ENCODE assay signal across 11 mouse cellular contexts in the genomic region with DNA sequence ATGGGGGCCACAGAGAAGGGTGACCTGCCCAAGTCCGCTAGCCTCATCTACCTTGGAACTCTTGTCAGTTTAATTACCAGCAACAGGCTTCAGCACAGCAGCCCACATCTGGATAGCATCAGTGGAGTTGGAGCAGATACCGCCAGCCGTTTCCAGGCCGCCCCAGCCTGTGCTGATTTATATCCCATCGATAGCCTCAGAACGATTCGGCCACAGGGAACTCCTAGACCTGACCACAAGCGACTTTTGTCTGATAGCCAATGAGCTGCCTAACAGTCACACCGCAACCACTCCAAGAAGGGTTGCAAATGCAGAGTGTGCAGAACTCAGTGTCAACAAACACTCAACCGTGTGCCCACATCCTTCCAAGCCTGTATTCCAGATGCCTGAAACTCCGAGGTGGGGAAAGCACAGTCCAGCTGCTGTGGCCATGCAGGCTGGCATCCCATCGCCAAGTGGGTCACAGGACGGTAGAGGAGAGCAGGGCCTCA.
DNase-seq lines count a peak whose midpoint lies in the region; ATAC-seq and TF ChIP-seq lines count a peak whose summit lies in the region.
"Had no signal": no experiment of that assay in that cellular context is flagged by ENCODE, and none has a peak within 500 bp of the region (broad histone marks: within the 10 kb centered on the region; RNA-seq: fewer than 3 reads in every experiment).

No protein-coding gene starts in this region.

- no peak overlapping the region for H3K27ac ChIP-seq in gastrocnemius, adult 2 months
- H3K27ac ChIP-seq in midbrain, embryonic 11.5 days (ENCODE audit: low read depth, low read length) = no peak overlapping the region
- H3K27ac ChIP-seq in midbrain, embryonic 15.5 days = no peak overlapping the region
- peak overlapping the region; percentile 34; the same call in 1 of the 2 replicates for H3K27ac ChIP-seq in limb, embryonic 15.5 days
- H3K27ac ChIP-seq in liver, embryonic 11.5 days (ENCODE audit: low read depth, low read length) = no peak overlapping the region
- H3K27ac ChIP-seq: midbrain, embryonic 13.5 days had no signal

- no peaks in the 10 kb centered on the region for H3K9me3 ChIP-seq in midbrain, embryonic 11.5 days (ENCODE audit: control insufficient read depth, low read length)
- H3K9me3 ChIP-seq in midbrain, embryonic 15.5 days = no peaks in the 10 kb centered on the region
- no peaks in the 10 kb centered on the region for H3K9me3 ChIP-seq in limb, embryonic 15.5 days
- no peaks in the 10 kb centered on the region for H3K9me3 ChIP-seq in liver, embryonic 11.5 days (ENCODE audit: control insufficient read depth, low read length)
- H3K9me3 ChIP-seq: hindbrain, embryonic 15.5 days; midbrain, embryonic 13.5 days had no signal

- no peaks in the 10 kb centered on the region for H3K27me3 ChIP-seq in midbrain, embryonic 11.5 days (ENCODE audit: control insufficient read depth, insufficient read depth, low read length)
- no peaks in the 10 kb centered on the region for H3K27me3 ChIP-seq in midbrain, embryonic 15.5 days (replicated peaks)
- no peaks in the 10 kb centered on the region for H3K27me3 ChIP-seq in limb, embryonic 15.5 days
- H3K27me3 ChIP-seq in liver, embryonic 11.5 days (replicated peaks; ENCODE audit: control insufficient read depth, insufficient read depth, low read length) = no peaks in the 10 kb centered on the region
- H3K27me3 ChIP-seq: hindbrain, embryonic 15.5 days; midbrain, embryonic 13.5 days; Patski had no signal

- 78% methylated on average over 13 of the region's 13 CpGs for WGBS in midbrain, embryonic 11.5 days
- WGBS in midbrain, embryonic 15.5 days = 79% methylated on average over 13 of the region's 13 CpGs
- WGBS in limb, embryonic 15.5 days = 20% methylated on average over 13 of the region's 13 CpGs
- 45% methylated on average over 13 of the region's 13 CpGs for WGBS in liver, embryonic 11.5 days

- DNase-seq in gastrocnemius, adult 2 months = peak; percentile 50
- DNase-seq in gastrocnemius, adult 18-20 months (ENCODE audit: low spot score) = no peak
- DNase-seq in midbrain, embryonic 11.5 days (ENCODE audit: low spot score, missing footprints) = peak; percentile 83
- DNase-seq in liver, embryonic 11.5 days (ENCODE audit: low spot score) = no peak
- DNase-seq in left cerebral cortex, postnatal 25 days (ENCODE audit: low spot score in 2 of 2) = no peak

- no peak overlapping the region for H3K9ac ChIP-seq in midbrain, embryonic 11.5 days (ENCODE audit: low read length)
- H3K9ac ChIP-seq in midbrain, embryonic 15.5 days = no peak overlapping the region
- no peak overlapping the region for H3K9ac ChIP-seq in limb, embryonic 15.5 days
- no peak overlapping the region for H3K9ac ChIP-seq in liver, embryonic 11.5 days (ENCODE audit: low read depth, low read length)
- H3K9ac ChIP-seq: hindbrain, embryonic 15.5 days; midbrain, embryonic 13.5 days had no signal

- H3K4me1 ChIP-seq in midbrain, embryonic 11.5 days (ENCODE audit: control insufficient read depth, insufficient read depth, low read length) = peaks cover 6% of the 10 kb centered on the region
- H3K4me1 ChIP-seq in midbrain, embryonic 15.5 days = peaks cover 8% of the 10 kb centered on the region; the same call in 1 of the 2 replicates
- H3K4me1 ChIP-seq in limb, embryonic 15.5 days = peaks cover 32% of the 10 kb centered on the region
- 0 out of 2 replicates have a peak, but pooled peaks cover 2% of the 10 kb centered on the region for H3K4me1 ChIP-seq in liver, embryonic 11.5 days (replicated peaks; ENCODE audit: control insufficient read depth, insufficient read depth, low read length)

- H3K4me3 ChIP-seq in gastrocnemius, adult 2 months = no peak overlapping the region
- H3K4me3 ChIP-seq in midbrain, embryonic 11.5 days (ENCODE audit: low read depth, low read length) = no peak overlapping the region
- no peak overlapping the region for H3K4me3 ChIP-seq in midbrain, embryonic 15.5 days
- no peak overlapping the region for H3K4me3 ChIP-seq in limb, embryonic 15.5 days
- H3K4me3 ChIP-seq in liver, embryonic 11.5 days (ENCODE audit: low read depth, low read length) = no peak overlapping the region
- H3K4me3 ChIP-seq: hindbrain, embryonic 15.5 days; midbrain, embryonic 13.5 days had no signal

- H3K36me3 ChIP-seq in midbrain, embryonic 11.5 days (ENCODE audit: control insufficient read depth, insufficient read depth, low read length) = no peaks in the 10 kb centered on the region
- no peaks in the 10 kb centered on the region for H3K36me3 ChIP-seq in midbrain, embryonic 15.5 days (replicated peaks)
- no peaks in the 10 kb centered on the region for H3K36me3 ChIP-seq in limb, embryonic 15.5 days
- no peaks in the 10 kb centered on the region for H3K36me3 ChIP-seq in liver, embryonic 11.5 days (ENCODE audit: control insufficient read depth, insufficient read depth, low read length)
- H3K36me3 ChIP-seq: hindbrain, embryonic 15.5 days; midbrain, embryonic 13.5 days had no signal

- ATAC-seq in midbrain, embryonic 11.5 days (ENCODE audit: low FRiP score) = no peak
- no peak for ATAC-seq in midbrain, embryonic 15.5 days (replicated peaks)
- peak; percentile 46 for ATAC-seq in limb, embryonic 15.5 days (ENCODE audit: insufficient number of reproducible peaks, low FRiP score, low TSS enrichment, low read depth)
- ATAC-seq in cerebellum, adult (ENCODE audit: insufficient number of reproducible peaks, low FRiP score, low TSS enrichment) = no peak
- ATAC-seq in liver, embryonic 11.5 days (replicated peaks; ENCODE audit: low FRiP score) = no peak
- ATAC-seq: midbrain, embryonic 13.5 days; Patski had no signal

- no peak overlapping the region for H3K4me2 ChIP-seq in midbrain, embryonic 11.5 days
- H3K4me2 ChIP-seq in midbrain, embryonic 15.5 days = no peak overlapping the region
- peak overlapping the region; percentile 28 for H3K4me2 ChIP-seq in limb, embryonic 15.5 days
- no peak overlapping the region for H3K4me2 ChIP-seq in liver, embryonic 11.5 days
- H3K4me2 ChIP-seq: hindbrain, embryonic 15.5 days; midbrain, embryonic 13.5 days had no signal

- intact Hi-C loops in gastrocnemius, adult 2 months (cut with DNase I) = no loop called here
- intact Hi-C loops in left cerebral cortex, postnatal 25 days (cut with DNase I) = no loop called here

- no peak for TF ChIP-seq CTCF in gastrocnemius, adult 2 months (IDR thresholded peaks at IDR 0.05)

Comparison
In these comparisons a context has a peak if more than half of its experiments do, and no peak if none do; other contexts are left out.
1. DNase-seq: peak in gastrocnemius, adult 2 months (single experiment) and midbrain, embryonic 11.5 days (single experiment); none in gastrocnemius, adult 18-20 months (single experiment), liver, embryonic 11.5 days (single experiment) and left cerebral cortex, postnatal 25 days (0 of 2).